Mouse (Mus musculus): ENCODE data around the gene Abi3bp. TPM values are rescaled to one million over a fixed set of nuclear protein-coding genes. Genes with fewer than 3 reads are reported as not detected.

The Abi3bp gene
- polyA plus RNA-seq, 1 experiment from 2014 or later = 3.0 TPM

GRCm38 (mm10) chr16:56717224-56718200 lies 239.8 kb downstream of the Abi3bp start, which contains the start of gene Tfg:
Gene Tfg (minus strand): TSS chr16:56717450.
- WGBS = under 1% methylated on average over 62 of the region's 62 CpGs
- Histone ChIP-seq H3K4me1 (replicated peaks; ENCODE audit: insufficient read depth, low read length) (peaks cover 7% of the 10 kb centered on the region; the same call in 1 of the 2 replicates), H3K9ac (ENCODE audit: low read depth, low read length) (peak within 1 kb of the TSS; percentile 89), H3K27ac (peak within 1 kb of the TSS; percentile 97), H3K4me3 (replicated peaks; ENCODE audit: low read depth, low read length) (peak within 1 kb of the TSS; percentile 85), H3K4me2 (ENCODE audit: low read length) (peak within 1 kb of the TSS; percentile 83), H3K9me3 (replicated peaks; ENCODE audit: low read length) (no peaks in the 10 kb centered on the region), H3K36me3 (ENCODE audit: insufficient read depth, low read length) (no peaks in the 10 kb centered on the region), H3K27me3 (ENCODE audit: insufficient read depth, low read length) (no peaks in the 10 kb centered on the region)
- TF ChIP-seq CTCF (IDR thresholded peaks at IDR 0.05; ENCODE audit: low read depth) = no peak
- DNase-seq (ENCODE audit: low spot score) = peak; percentile 100
- ATAC-seq (replicated peaks; ENCODE audit: low FRiP score, low read depth) = peak; percentile 98

DNA sequence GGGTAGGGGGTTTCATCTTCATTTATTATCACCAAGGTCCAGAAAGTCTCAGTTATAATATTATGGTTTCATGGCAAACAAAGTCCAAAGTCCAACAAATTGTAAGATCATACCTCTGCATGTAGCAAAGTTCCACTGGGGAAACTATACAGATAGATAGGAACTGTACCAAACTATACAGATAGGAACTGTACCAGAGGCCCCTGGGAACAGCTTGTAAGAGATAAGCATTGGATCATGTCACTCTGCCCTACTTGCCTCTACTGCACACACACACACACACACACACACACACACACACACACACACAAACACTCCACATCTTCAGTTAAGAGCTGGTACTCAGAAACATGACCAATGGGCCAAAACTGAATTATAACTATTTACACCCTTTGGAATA lies 241.4 kb downstream of the Abi3bp start:
- no peak for TF ChIP-seq CTCF (IDR thresholded peaks at IDR 0.05; ENCODE audit: low read depth)
- Histone ChIP-seq H3K4me1 (replicated peaks; ENCODE audit: insufficient read depth, low read length) (peaks cover 7% of the 10 kb centered on the region; the same call in 1 of the 2 replicates), H3K27ac (no peak overlapping the region), H3K9me3 (replicated peaks; ENCODE audit: low read length) (no peaks in the 10 kb centered on the region), H3K36me3 (ENCODE audit: insufficient read depth, low read length) (no peaks in the 10 kb centered on the region), H3K4me2 (ENCODE audit: low read length) (no peak overlapping the region), H3K9ac (ENCODE audit: low read depth, low read length) (no peak overlapping the region), H3K4me3 (replicated peaks; ENCODE audit: low read depth, low read length) (no peak overlapping the region), H3K27me3 (ENCODE audit: insufficient read depth, low read length) (no peaks in the 10 kb centered on the region)
- no peak for ATAC-seq (replicated peaks; ENCODE audit: low FRiP score, low read depth)
- DNase-seq (ENCODE audit: low spot score) = no peak

DNA sequence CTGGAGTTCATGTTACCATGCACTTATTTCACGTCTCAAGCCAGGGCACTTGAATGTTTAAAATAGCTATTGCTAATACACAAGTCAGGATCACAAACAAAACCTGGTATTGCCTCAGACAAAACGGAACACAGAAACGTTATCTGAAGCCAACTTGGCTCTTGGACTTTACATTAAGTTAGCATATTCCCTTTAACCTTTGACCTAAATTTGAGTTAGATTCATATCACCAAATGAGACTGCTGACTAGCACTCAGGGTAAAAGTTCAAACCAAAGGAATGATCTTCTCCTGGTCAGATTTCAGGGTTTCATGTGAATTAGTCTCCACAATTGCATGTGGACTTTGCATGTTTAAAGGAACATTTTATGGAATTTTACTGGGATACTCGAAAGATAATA lies 244.7 kb downstream of the Abi3bp start:
- Histone ChIP-seq H3K9me3 (replicated peaks; ENCODE audit: low read length) (no peaks in the 10 kb centered on the region), H3K27me3 (ENCODE audit: insufficient read depth, low read length) (no peaks in the 10 kb centered on the region), H3K4me3 (replicated peaks; ENCODE audit: low read depth, low read length) (no peak overlapping the region), H3K9ac (ENCODE audit: low read depth, low read length) (no peak overlapping the region), H3K4me1 (replicated peaks; ENCODE audit: insufficient read depth, low read length) (no peaks in the 10 kb centered on the region), H3K36me3 (ENCODE audit: insufficient read depth, low read length) (no peaks in the 10 kb centered on the region), H3K4me2 (ENCODE audit: low read length) (no peak overlapping the region), H3K27ac (no peak overlapping the region)
- 51% methylated on average over 4 of the region's 4 CpGs for WGBS
- DNase-seq (ENCODE audit: low spot score) = no peak
- ATAC-seq (replicated peaks; ENCODE audit: low FRiP score, low read depth) = no peak
- TF ChIP-seq CTCF (IDR thresholded peaks at IDR 0.05; ENCODE audit: low read depth) = no peak

DNA sequence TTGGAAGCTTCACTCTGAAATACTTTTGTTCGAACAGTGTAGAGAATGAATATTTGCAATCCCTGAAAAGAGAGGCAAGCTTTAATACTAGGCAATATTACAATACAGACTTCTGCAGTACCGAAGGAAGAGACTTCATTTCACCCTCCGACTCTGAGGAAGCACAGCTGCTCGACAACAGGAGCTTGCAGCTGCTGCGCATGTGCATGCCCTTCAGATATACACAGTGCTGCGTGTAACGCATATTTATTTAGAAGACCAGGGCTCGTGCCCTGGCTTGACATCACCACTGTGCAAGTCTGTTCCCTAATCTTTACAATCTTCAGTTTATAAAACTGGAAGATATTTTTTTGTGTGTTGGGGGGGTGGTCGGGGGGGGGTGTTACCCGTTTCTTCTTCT lies 247.2 kb downstream of the Abi3bp start:
- peak; percentile 25 for DNase-seq (ENCODE audit: low spot score)
- H3K4me3 ChIP-seq (replicated peaks; ENCODE audit: low read depth, low read length) = no peak overlapping the region
- H3K4me1 ChIP-seq (replicated peaks; ENCODE audit: insufficient read depth, low read length) = no peaks in the 10 kb centered on the region
- no peaks in the 10 kb centered on the region for H3K27me3 ChIP-seq (ENCODE audit: insufficient read depth, low read length)
- H3K27ac ChIP-seq = no peak overlapping the region; the same call in 1 of the 2 replicates
- no peak for TF ChIP-seq CTCF (IDR thresholded peaks at IDR 0.05; ENCODE audit: low read depth)
- 73% methylated on average over 10 of the region's 10 CpGs for WGBS
- H3K9ac ChIP-seq (ENCODE audit: low read depth, low read length) = no peak overlapping the region
- no peaks in the 10 kb centered on the region for H3K36me3 ChIP-seq (ENCODE audit: insufficient read depth, low read length)
- H3K9me3 ChIP-seq (replicated peaks; ENCODE audit: low read length) = no peaks in the 10 kb centered on the region
- H3K4me2 ChIP-seq (ENCODE audit: low read length) = no peak overlapping the region
- no peak for ATAC-seq (replicated peaks; ENCODE audit: low FRiP score, low read depth)

DNA sequence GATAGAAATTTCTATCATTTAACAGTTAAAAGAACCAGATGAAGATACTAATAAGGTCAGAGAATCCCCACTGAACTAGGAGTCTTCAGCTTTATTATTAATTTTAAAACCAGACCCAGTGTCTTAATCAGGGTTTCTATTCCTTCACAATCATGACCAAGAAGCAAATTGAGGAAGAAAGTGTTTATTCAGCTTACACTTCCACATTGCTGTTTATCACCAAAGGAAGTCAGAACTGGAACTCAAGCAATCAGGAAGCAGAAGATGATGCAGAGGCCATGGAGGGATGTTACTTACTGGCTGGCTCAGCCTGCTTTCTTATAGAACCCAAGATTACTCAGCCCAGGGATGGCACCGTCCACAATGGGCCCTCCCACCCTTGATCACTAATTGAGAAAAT lies 251.4 kb downstream of the Abi3bp start:
- H3K9me3 ChIP-seq (replicated peaks; ENCODE audit: low read length) = no peaks in the 10 kb centered on the region
- H3K9ac ChIP-seq (ENCODE audit: low read depth, low read length) = no peak overlapping the region
- H3K27ac ChIP-seq = no peak overlapping the region
- no peak for DNase-seq (ENCODE audit: low spot score)
- H3K4me1 ChIP-seq (replicated peaks; ENCODE audit: insufficient read depth, low read length) = no peaks in the 10 kb centered on the region
- no peak overlapping the region for H3K4me2 ChIP-seq (ENCODE audit: low read length)
- no peak for TF ChIP-seq CTCF (IDR thresholded peaks at IDR 0.05; ENCODE audit: low read depth)
- WGBS = 9% methylated on average over 1 of the region's 1 CpGs
- no peak for ATAC-seq (replicated peaks; ENCODE audit: low FRiP score, low read depth)
- no peaks in the 10 kb centered on the region for H3K36me3 ChIP-seq (ENCODE audit: insufficient read depth, low read length)
- H3K4me3 ChIP-seq (replicated peaks; ENCODE audit: low read depth, low read length) = no peak overlapping the region
- no peaks in the 10 kb centered on the region for H3K27me3 ChIP-seq (ENCODE audit: insufficient read depth, low read length)

Other genes starting within 250 kb of the Abi3bp start
- 118 and 125 TPM in 2 replicates for gene Tfg, start 239.6 kb downstream of the Abi3bp start, polyA plus RNA-seq (2015; fragmentation: Nextera tagmentation; extraction: Ambion mirVana)